Mouse (Mus musculus): ENCODE measurements at regions not wholly inside any gene's neighbourhood (a gene's known extent, or its start where the extent isn't known, plus 50 kb on each side); places are given as distances from the start of the nearest gene placed in this dataset.
A peak's percentile ranks its signal among the peaks of the same experiment; 100 is the strongest.

DNA sequence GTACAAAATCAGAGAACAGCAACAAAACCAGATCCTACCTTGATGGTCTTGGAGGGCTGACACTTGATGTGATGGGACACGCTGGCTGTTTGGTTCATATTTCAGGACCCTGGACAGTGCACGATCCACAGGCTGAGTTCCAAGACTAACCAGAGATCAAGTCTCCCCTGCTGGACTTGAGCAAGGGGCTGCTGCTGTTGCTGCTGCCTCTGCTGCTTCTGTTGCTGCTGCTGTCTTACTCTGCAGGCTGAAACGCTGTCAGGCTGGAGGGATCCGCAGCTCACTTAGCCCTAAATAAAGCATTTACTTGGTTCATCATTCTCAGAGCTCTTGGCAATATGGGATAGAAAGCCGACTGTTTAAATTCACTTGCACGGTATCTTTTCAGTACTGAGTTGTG is 589.8 kb downstream of the Actr3 start:
- H3K27ac ChIP-seq (replicated peaks; ENCODE audit: low read depth, low read length) = no peak overlapping the region
- no peaks in the 10 kb centered on the region for H3K27me3 ChIP-seq (replicated peaks; ENCODE audit: control insufficient read depth, insufficient read depth, low read length)
- H3K9me3 ChIP-seq (ENCODE audit: control insufficient read depth, low read length) = no peaks in the 10 kb centered on the region
- H3K4me3 ChIP-seq (ENCODE audit: low read depth, low read length) = no peak overlapping the region
- no peaks in the 10 kb centered on the region for H3K36me3 ChIP-seq (ENCODE audit: control insufficient read depth, insufficient read depth, low read length)
- no peaks in the 10 kb centered on the region for H3K4me1 ChIP-seq (ENCODE audit: control insufficient read depth, insufficient read depth, low read length)
- DNase-seq (ENCODE audit: low spot score) (peak; percentile 56), ATAC-seq (ENCODE audit: low read depth) (no peak)
- WGBS = 55% methylated on average over 6 of the region's 6 CpGs
- no peak overlapping the region for H3K4me2 ChIP-seq (ENCODE audit: low read depth, low read length)
- no peak overlapping the region for H3K9ac ChIP-seq (ENCODE audit: low read depth, low read length)

DNA sequence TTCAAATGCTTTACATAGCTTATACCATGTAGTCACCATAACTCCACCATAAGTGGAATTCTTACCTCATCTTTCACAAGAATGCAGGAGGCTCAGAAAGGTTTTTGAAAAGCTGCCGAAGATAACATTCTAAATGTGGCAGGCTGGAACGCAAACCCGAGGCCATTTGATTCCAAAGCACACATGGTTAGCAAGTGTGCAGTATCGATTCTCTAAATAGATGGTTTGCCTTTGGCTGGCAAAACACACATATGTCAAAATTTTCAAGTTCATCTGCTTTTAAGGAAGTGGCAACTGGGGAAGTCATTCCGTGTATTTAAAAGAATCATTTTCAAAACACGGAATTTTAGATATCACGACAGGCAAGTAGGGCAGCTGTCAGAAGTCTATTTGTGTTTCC is 609.8 kb downstream of the Actr3 start:
- no peak for DNase-seq (ENCODE audit: low spot score)
- 87% methylated on average over 7 of the region's 7 CpGs for WGBS

DNA sequence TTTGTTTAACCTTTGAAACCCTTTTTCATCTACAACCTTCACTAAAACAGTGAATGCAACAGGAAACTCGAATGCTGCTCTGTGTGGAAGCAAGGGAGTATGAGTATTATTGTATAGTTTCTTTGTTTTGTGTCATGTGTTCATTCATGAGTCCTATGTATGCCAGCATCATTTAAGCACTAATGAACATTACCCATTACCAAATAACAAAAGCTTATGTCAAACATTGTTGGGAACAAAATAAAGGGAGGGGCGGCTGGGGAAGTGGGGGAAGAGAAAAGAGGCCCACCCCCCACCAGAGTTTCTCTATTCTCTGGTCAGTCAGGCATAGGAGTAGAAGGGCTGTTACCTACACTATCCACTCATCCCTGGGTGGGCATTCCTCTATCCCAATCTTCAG is 642.5 kb downstream of the Actr3 start:
- no peaks in the 10 kb centered on the region for H3K4me1 ChIP-seq (ENCODE audit: control insufficient read depth, insufficient read depth, low read length)
- DNase-seq (ENCODE audit: low spot score) (no peak), ATAC-seq (ENCODE audit: low read depth) (no peak)
- WGBS = 71% methylated on average over 2 of the region's 2 CpGs
- H3K36me3 ChIP-seq (ENCODE audit: control insufficient read depth, insufficient read depth, low read length) = no peaks in the 10 kb centered on the region
- no peaks in the 10 kb centered on the region for H3K27me3 ChIP-seq (replicated peaks; ENCODE audit: control insufficient read depth, insufficient read depth, low read length)
- no peak overlapping the region for H3K9ac ChIP-seq (ENCODE audit: low read depth, low read length)
- H3K9me3 ChIP-seq (ENCODE audit: control insufficient read depth, low read length) = no peaks in the 10 kb centered on the region
- no peak overlapping the region for H3K27ac ChIP-seq (replicated peaks; ENCODE audit: low read depth, low read length)
- no peak overlapping the region for H3K4me2 ChIP-seq (ENCODE audit: low read depth, low read length)
- H3K4me3 ChIP-seq (ENCODE audit: low read depth, low read length) = no peak overlapping the region

More for the DNA sequence above, 609.8 kb downstream of the Actr3 start:
- no peak overlapping the region for H3K9ac ChIP-seq (ENCODE audit: low read depth, low read length)
- no peak overlapping the region for H3K4me3 ChIP-seq (ENCODE audit: low read depth, low read length)
- no peaks in the 10 kb centered on the region for H3K27me3 ChIP-seq (replicated peaks; ENCODE audit: control insufficient read depth, insufficient read depth, low read length)
- H3K36me3 ChIP-seq (ENCODE audit: control insufficient read depth, insufficient read depth, low read length) = no peaks in the 10 kb centered on the region
- no peaks in the 10 kb centered on the region for H3K4me1 ChIP-seq (ENCODE audit: control insufficient read depth, insufficient read depth, low read length)
- H3K4me2 ChIP-seq (ENCODE audit: low read depth, low read length) = no peak overlapping the region
- no peak for ATAC-seq (ENCODE audit: low read depth)
- no peaks in the 10 kb centered on the region for H3K9me3 ChIP-seq (ENCODE audit: control insufficient read depth, low read length)
- H3K27ac ChIP-seq (replicated peaks; ENCODE audit: low read depth, low read length) = no peak overlapping the region

DNA sequence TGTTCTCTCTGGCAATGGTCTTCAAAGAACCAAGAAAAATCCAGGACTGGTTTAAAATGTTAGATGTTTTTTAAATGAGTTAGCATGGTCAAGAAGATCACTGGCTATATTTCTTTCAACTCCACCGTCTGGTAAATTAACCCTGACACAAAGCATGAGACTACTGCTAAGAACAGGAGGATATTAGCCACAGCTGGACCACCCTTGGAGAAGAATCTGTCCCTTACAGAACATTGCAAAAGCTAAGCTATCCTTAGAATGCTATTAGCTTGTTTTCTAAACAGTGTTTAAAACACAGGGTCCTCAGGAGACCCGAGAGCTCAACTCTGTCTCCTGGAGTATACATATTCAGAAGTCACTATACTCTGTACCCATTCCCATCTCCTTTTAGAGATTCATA is 644.9 kb downstream of the Actr3 start:
- ATAC-seq (ENCODE audit: low read depth) (no peak), DNase-seq (ENCODE audit: low spot score) (peak; percentile 3)
- Histone ChIP-seq H3K4me2 (ENCODE audit: low read depth, low read length) (no peak overlapping the region), H3K36me3 (ENCODE audit: control insufficient read depth, insufficient read depth, low read length) (no peaks in the 10 kb centered on the region), H3K9ac (ENCODE audit: low read depth, low read length) (no peak overlapping the region), H3K4me3 (ENCODE audit: low read depth, low read length) (no peak overlapping the region), H3K27me3 (replicated peaks; ENCODE audit: control insufficient read depth, insufficient read depth, low read length) (no peaks in the 10 kb centered on the region), H3K4me1 (ENCODE audit: control insufficient read depth, insufficient read depth, low read length) (no peaks in the 10 kb centered on the region), H3K27ac (replicated peaks; ENCODE audit: low read depth, low read length) (no peak overlapping the region), H3K9me3 (ENCODE audit: control insufficient read depth, low read length) (no peaks in the 10 kb centered on the region)
- WGBS = 68% methylated on average over 2 of the region's 2 CpGs

DNA sequence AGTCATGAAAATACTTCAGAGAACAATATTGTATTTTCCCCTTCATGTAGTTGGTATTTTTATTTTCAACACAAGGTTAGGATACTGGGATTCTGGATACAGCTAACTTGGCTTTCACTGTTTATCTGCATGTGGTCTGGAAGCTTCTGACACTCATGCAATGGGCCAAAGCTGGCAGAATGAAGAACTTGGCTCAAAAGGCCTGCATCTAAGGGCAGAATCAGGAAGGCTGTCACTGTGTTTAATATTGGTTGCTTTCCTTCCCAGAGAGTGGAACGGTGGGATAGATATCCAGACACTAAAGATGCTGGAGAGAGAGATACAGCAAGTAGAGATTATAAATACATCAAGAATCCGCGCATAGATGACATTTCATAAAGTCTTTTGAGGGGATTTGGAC is 645.4 kb downstream of the Actr3 start:
- no peaks in the 10 kb centered on the region for H3K9me3 ChIP-seq (ENCODE audit: control insufficient read depth, low read length)
- DNase-seq (ENCODE audit: low spot score) (no peak), ATAC-seq (ENCODE audit: low read depth) (no peak)
- no peak overlapping the region for H3K4me3 ChIP-seq (ENCODE audit: low read depth, low read length)
- no peak overlapping the region for H3K27ac ChIP-seq (replicated peaks; ENCODE audit: low read depth, low read length)
- H3K4me2 ChIP-seq (ENCODE audit: low read depth, low read length) = no peak overlapping the region
- no peaks in the 10 kb centered on the region for H3K27me3 ChIP-seq (replicated peaks; ENCODE audit: control insufficient read depth, insufficient read depth, low read length)
- WGBS = 76% methylated on average over 3 of the region's 3 CpGs
- no peak overlapping the region for H3K9ac ChIP-seq (ENCODE audit: low read depth, low read length)
- no peaks in the 10 kb centered on the region for H3K4me1 ChIP-seq (ENCODE audit: control insufficient read depth, insufficient read depth, low read length)
- H3K36me3 ChIP-seq (ENCODE audit: control insufficient read depth, insufficient read depth, low read length) = no peaks in the 10 kb centered on the region

DNA sequence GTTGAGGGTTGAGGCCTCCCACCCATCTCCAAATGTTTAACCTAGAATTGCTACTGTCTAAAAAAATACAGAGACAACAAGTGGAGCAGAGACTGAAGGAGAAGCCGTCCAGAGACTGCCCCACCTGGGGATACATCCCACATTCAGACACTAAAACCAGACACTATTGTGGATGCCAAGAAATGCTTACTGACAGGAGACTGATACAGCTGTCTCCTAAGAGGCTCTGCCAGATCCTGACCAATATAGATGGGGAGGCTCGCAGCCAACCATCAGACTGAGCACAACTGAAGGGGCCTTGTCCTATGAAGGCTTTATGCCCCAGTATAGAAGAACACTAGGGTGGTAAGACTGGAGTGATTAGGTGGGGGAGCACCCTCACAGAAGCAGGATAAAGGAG is 652.5 kb downstream of the Actr3 start:
- Histone ChIP-seq H3K27ac (replicated peaks; ENCODE audit: low read depth, low read length) (no peak overlapping the region), H3K27me3 (replicated peaks; ENCODE audit: control insufficient read depth, insufficient read depth, low read length) (no peaks in the 10 kb centered on the region), H3K4me2 (ENCODE audit: low read depth, low read length) (no peak overlapping the region), H3K9ac (ENCODE audit: low read depth, low read length) (no peak overlapping the region), H3K4me3 (ENCODE audit: low read depth, low read length) (no peak overlapping the region), H3K9me3 (ENCODE audit: control insufficient read depth, low read length) (no peaks in the 10 kb centered on the region), H3K36me3 (ENCODE audit: control insufficient read depth, insufficient read depth, low read length) (no peaks in the 10 kb centered on the region), H3K4me1 (ENCODE audit: control insufficient read depth, insufficient read depth, low read length) (no peaks in the 10 kb centered on the region)
- WGBS = 81% methylated on average over 2 of the region's 2 CpGs
- DNase-seq (ENCODE audit: low spot score) (no peak), ATAC-seq (ENCODE audit: low read depth) (no peak)

DNA sequence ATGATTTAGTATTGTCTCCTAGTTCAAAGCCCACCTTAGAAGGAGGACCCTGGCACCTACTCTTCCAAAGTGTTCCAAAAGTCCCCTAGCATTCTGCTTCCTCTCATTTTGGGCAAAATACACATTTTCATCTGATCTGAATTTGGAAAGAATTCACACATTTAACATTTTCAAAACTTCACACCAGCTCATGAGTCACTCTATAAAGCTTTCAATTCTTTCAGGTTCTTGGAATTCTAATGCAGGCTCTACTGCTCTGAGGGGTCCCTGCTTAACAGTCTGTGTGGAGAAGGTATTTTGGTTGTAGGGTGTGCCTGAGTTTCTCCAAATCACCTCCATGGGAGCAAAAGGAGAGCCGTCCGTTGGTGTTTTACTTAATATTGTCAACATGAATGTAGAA is 657.8 kb downstream of the Actr3 start:
- H3K27me3 ChIP-seq (replicated peaks; ENCODE audit: control insufficient read depth, insufficient read depth, low read length) = no peaks in the 10 kb centered on the region
- no peaks in the 10 kb centered on the region for H3K9me3 ChIP-seq (ENCODE audit: control insufficient read depth, low read length)
- no peak overlapping the region for H3K4me2 ChIP-seq (ENCODE audit: low read depth, low read length)
- H3K36me3 ChIP-seq (ENCODE audit: control insufficient read depth, insufficient read depth, low read length) = no peaks in the 10 kb centered on the region
- H3K9ac ChIP-seq (ENCODE audit: low read depth, low read length) = no peak overlapping the region
- WGBS = 86% methylated on average over 2 of the region's 2 CpGs
- DNase-seq (ENCODE audit: low spot score) (no peak), ATAC-seq (ENCODE audit: low read depth) (no peak)
- H3K27ac ChIP-seq (replicated peaks; ENCODE audit: low read depth, low read length) = no peak overlapping the region
- no peak overlapping the region for H3K4me3 ChIP-seq (ENCODE audit: low read depth, low read length)
- H3K4me1 ChIP-seq (ENCODE audit: control insufficient read depth, insufficient read depth, low read length) = no peaks in the 10 kb centered on the region

DNA sequence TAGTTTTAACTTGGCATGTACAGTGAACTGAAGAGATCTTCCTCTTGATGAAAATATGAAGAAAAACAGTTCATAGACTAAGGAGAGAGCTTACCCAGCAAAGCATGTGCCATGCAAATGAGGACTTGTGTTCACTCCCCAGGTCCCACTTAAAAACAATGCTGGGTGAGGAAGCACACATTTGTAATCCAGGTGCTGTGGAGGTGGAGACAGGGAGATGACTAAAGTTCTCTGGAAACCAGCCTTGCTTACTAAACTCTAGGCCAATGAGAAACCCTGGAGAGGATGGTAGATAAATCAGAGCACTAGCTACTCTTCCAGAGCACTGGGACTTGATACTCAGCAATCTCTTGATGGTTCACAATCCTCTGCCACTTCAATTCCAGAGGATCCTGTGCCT is 678.8 kb downstream of the Actr3 start:
- no peaks in the 10 kb centered on the region for H3K36me3 ChIP-seq (ENCODE audit: control insufficient read depth, insufficient read depth, low read length)
- no peaks in the 10 kb centered on the region for H3K9me3 ChIP-seq (ENCODE audit: control insufficient read depth, low read length)
- no peak overlapping the region for H3K27ac ChIP-seq (replicated peaks; ENCODE audit: low read depth, low read length)
- H3K4me1 ChIP-seq (ENCODE audit: control insufficient read depth, insufficient read depth, low read length) = no peaks in the 10 kb centered on the region
- DNase-seq (ENCODE audit: low spot score) (no peak), ATAC-seq (ENCODE audit: low read depth) (no peak)
- H3K9ac ChIP-seq (ENCODE audit: low read depth, low read length) = no peak overlapping the region
- no peak overlapping the region for H3K4me2 ChIP-seq (ENCODE audit: low read depth, low read length)
- H3K4me3 ChIP-seq (ENCODE audit: low read depth, low read length) = no peak overlapping the region
- no peaks in the 10 kb centered on the region for H3K27me3 ChIP-seq (replicated peaks; ENCODE audit: control insufficient read depth, insufficient read depth, low read length)

DNA sequence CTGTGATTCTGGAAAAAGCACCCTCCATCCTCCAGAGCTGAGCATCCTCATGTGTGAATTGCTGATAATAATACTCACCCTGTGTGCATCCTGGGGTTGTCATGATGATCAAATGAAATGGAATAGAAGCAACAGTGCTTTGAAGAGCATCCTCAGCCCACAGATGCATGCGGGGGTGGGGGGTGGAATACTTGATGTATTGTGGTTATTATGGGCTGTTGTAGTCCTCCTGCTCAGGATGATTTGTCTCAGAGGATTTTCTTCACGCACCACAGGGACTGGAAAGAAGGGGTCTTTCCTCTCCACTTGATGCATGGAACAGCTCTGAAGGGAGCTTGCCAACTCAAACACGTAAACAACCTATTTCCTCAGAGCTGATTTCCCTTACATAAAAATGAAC is 694.4 kb upstream of the Dpp10 start:
- H3K4me1 ChIP-seq (ENCODE audit: control insufficient read depth, insufficient read depth, low read length) = no peaks in the 10 kb centered on the region
- no peak overlapping the region for H3K4me3 ChIP-seq (ENCODE audit: low read depth, low read length)
- no peak overlapping the region for H3K27ac ChIP-seq (replicated peaks; ENCODE audit: low read depth, low read length)
- WGBS = 77% methylated on average over 3 of the region's 3 CpGs
- H3K9ac ChIP-seq (ENCODE audit: low read depth, low read length) = no peak overlapping the region
- H3K9me3 ChIP-seq (ENCODE audit: control insufficient read depth, low read length) = no peaks in the 10 kb centered on the region
- H3K36me3 ChIP-seq (ENCODE audit: control insufficient read depth, insufficient read depth, low read length) = no peaks in the 10 kb centered on the region
- ATAC-seq (ENCODE audit: low read depth) = no peak
- no peaks in the 10 kb centered on the region for H3K27me3 ChIP-seq (replicated peaks; ENCODE audit: control insufficient read depth, insufficient read depth, low read length)
- no peak overlapping the region for H3K4me2 ChIP-seq (ENCODE audit: low read depth, low read length)
- no peak for DNase-seq (ENCODE audit: low spot score)

All from embryonic facial prominence, embryonic 14.5 days (tissue).